Mouse (Mus musculus) retina, embryonic 14.5 days (tissue): ENCODE measurements around the gene Gbgt1.
"Not testable (repeated sequence)": the region's sequence is repeated elsewhere in the genome, so short reads cannot be mapped to it uniquely, and the experiment has no call there.

Source experiments
- DNase-seq: peaks from one replicate; pipeline ENCODE4 v3.0.0-alpha.2; 2015; ENCODE audit warnings: low spot score

Gbgt1 gene

GRCm38 (mm10) chr2:28496671-28497070 is at the start of gene Gbgt1:
Gene Gbgt1 (plus strand): TSS chr2:28496891.
- DNase-seq = no peak

GRCm38 (mm10) chr2:28447315-28447670 is 49.4 kb upstream of the Gbgt1 start:
- peak; percentile 37 for DNase-seq

- DNase-seq = no peak
Observed at GRCm38 (mm10) chr2:28451663-28452062, 45.0 kb upstream of the Gbgt1 start.

GRCm38 (mm10) chr2:28453539-28453938 is 43.2 kb upstream of the Gbgt1 start:
- DNase-seq = no peak

GRCm38 (mm10) chr2:28456616-28457015 is 40.1 kb upstream of the Gbgt1 start:
- DNase-seq = no peak

- DNase-seq = peak; percentile 66
Observed at GRCm38 (mm10) chr2:28463919-28464318, 32.8 kb upstream of the Gbgt1 start.

GRCm38 (mm10) chr2:28464919-28465318 is 31.8 kb upstream of the Gbgt1 start:
- DNase-seq = no peak

- peak; percentile 76 for DNase-seq
Observed at GRCm38 (mm10) chr2:28465836-28466518, 30.7 kb upstream of the Gbgt1 start, which contains the start of gene 1700007K13Rik. Gene 1700007K13Rik (minus strand): TSS chr2:28466332.

GRCm38 (mm10) chr2:28467860-28468485 is 28.7 kb upstream of the Gbgt1 start, which contains the start of gene Mrps2:
Gene Mrps2 (plus strand): TSS chr2:28468066.
- DNase-seq = peak; percentile 94

GRCm38 (mm10) chr2:28468486-28469225 is 28.0 kb upstream of the Gbgt1 start:
- no peak for DNase-seq

GRCm38 (mm10) chr2:28469461-28469860 is 27.2 kb upstream of the Gbgt1 start:
- DNase-seq = no peak

GRCm38 (mm10) chr2:28470591-28470990 is 26.1 kb upstream of the Gbgt1 start:
- no peak for DNase-seq

- DNase-seq = not testable (repeated sequence)
Observed at GRCm38 (mm10) chr2:28472011-28472410, 24.7 kb upstream of the Gbgt1 start.

- DNase-seq = not testable (repeated sequence)
Observed at GRCm38 (mm10) chr2:28477993-28478392, 18.7 kb upstream of the Gbgt1 start.

GRCm38 (mm10) chr2:28479208-28480204 is 17.2 kb upstream of the Gbgt1 start:
- no peak for DNase-seq

- DNase-seq = no peak
Observed at GRCm38 (mm10) chr2:28483861-28484260, 12.8 kb upstream of the Gbgt1 start.

GRCm38 (mm10) chr2:28494521-28494920 is 2.2 kb upstream of the Gbgt1 start:
- no peak for DNase-seq

GRCm38 (mm10) chr2:28495207-28495756 is 1.4 kb upstream of the Gbgt1 start:
- no peak for DNase-seq

GRCm38 (mm10) chr2:28495801-28496595 is 693 bp upstream of the Gbgt1 start:
- no peak for DNase-seq

- no peak for DNase-seq
Observed at GRCm38 (mm10) chr2:28497561-28497960, 870 bp downstream of the Gbgt1 start.

GRCm38 (mm10) chr2:28498431-28498830 is 1.7 kb downstream of the Gbgt1 start:
- DNase-seq = no peak
